Mouse (Mus musculus) lung, postnatal 0 days (tissue): ENCODE results near the gene Rbpj. TPM values are rescaled to one million over a fixed set of nuclear protein-coding genes. Genes with fewer than 3 reads are reported as not detected.

Experiments used
- ATAC-seq: fragments of 200-750 bp; cut with Nextera tagmentation; 2 replicates; pipeline ENCODE4 v1.8.0; 2017; ENCODE audit warnings: moderate library complexity
- DNase-seq: peaks from one replicate; pipeline ENCODE4 v3.0.0-alpha.2; 2016; ENCODE audit warnings: low spot score
- H3K27ac ChIP-seq: fragments of 300-500 bp; sonication (generic); 2 replicates; pipeline ENCODE4 v1.5.1; 2014; ENCODE audit warnings: antibody characterized with exemption, mild to moderate bottlenecking, low read length, mixed read lengths
- H3K27me3 ChIP-seq: fragments of 300-500 bp; sonication (generic); replicated peaks from 2 replicates; pipeline ENCODE4 v1.6.1; 2014; ENCODE audit warnings: low read length, mixed read lengths; ENCODE audit not compliant: insufficient read depth
- H3K36me3 ChIP-seq: fragments of 300-500 bp; sonication (generic); 2 replicates; pipeline ENCODE4 v1.6.1; 2014; ENCODE audit warnings: low read length, mixed read lengths; ENCODE audit not compliant: insufficient read depth
- H3K4me1 ChIP-seq: fragments of 300-500 bp; sonication (generic); 2 replicates; pipeline ENCODE4 v1.6.1; 2014; ENCODE audit warnings: antibody characterized with exemption, low read depth, low read length, mixed read lengths; ENCODE audit not compliant: insufficient read depth
- H3K4me2 ChIP-seq: fragments of 300-500 bp; sonication (generic); replicated peaks from 2 replicates; pipeline ENCODE4 v1.6.1; 2014; ENCODE audit warnings: low read depth, mild to moderate bottlenecking, low read length, moderate library complexity, mixed read lengths
- H3K4me3 ChIP-seq: fragments of 300-500 bp; sonication (generic); 2 replicates; pipeline ENCODE4 v1.5.1; 2014; ENCODE audit warnings: low read depth, low read length
- H3K9ac ChIP-seq: fragments of 300-500 bp; sonication (generic); replicated peaks from 2 replicates; pipeline ENCODE4 v1.6.1; 2014; ENCODE audit warnings: low read depth, mild to moderate bottlenecking
- H3K9me3 ChIP-seq: fragments of 300-500 bp; sonication (generic); 2 replicates; pipeline ENCODE4 v1.6.1; 2016; ENCODE audit warnings: low read length, mixed read lengths
- CTCF ChIP-seq: IDR thresholded peaks from 2 replicates; pipeline ENCODE4 v1.5.1; 2016; ENCODE audit warnings: antibody characterized with exemption, mild to moderate bottlenecking
- EP300 ChIP-seq: IDR thresholded peaks from 2 replicates; pipeline ENCODE4 v1.6.1; 2016; ENCODE audit warnings: antibody characterized with exemption, mild to moderate bottlenecking, control low read depth
- WGBS: fragments of 180-500 bp; shearing (Covaris S2); extraction: QIAGEN DNeasy Blood & Tissue Kit; methylation state at CpG from one replicate; pipeline ENCODE4 v1.1.7; 2014; 5-methylcytosine and 5-hydroxymethylcytosine counted together
- polyA plus RNA-seq: library from polyadenylated mRNA; unstranded; fragments of >200 nt; fragmentation: Nextera tagmentation; extraction: Ambion mirVana; gene quantifications from 2 replicates; pipeline ENCODE4 v1.2.1, GENCODE M21; 2015

The Rbpj gene
- polyA plus RNA-seq, 1 experiment from 2014 or later, result 22.7 TPM

DNA sequence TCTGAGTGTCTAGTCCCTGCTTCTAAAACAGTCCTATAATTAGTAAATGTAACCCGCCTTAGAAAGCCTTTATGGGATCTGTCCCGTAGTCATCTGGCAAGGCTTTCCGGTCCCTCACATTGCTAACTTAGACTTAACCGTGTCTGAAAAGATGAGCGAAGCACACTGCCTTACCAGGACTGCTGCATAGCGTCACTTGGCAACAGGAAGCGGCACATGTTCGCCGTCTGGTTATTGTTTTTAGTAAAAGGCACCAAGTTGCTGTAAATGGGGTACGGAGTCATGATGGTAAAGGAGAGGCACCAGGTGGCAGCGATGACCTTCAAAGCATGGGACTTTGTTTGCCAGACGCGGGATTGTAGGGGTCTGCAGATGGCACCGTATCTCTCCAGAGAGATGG lies 236.7 kb downstream of the Rbpj start:
- H3K4me1 ChIP-seq, result no peaks in the 10 kb centered on the region
- no peaks in the 10 kb centered on the region for H3K9me3 ChIP-seq
- no peaks in the 10 kb centered on the region for H3K27me3 ChIP-seq
- ATAC-seq (no peak), DNase-seq (no peak)
- H3K4me2 ChIP-seq, result no peak overlapping the region
- no peak overlapping the region for H3K9ac ChIP-seq
- TF ChIP-seq CTCF, result no peak; the same call in 1 of the 2 replicates
- TF ChIP-seq EP300, result no peak
- no peak overlapping the region for H3K27ac ChIP-seq
- 86% methylated on average over 14 of the region's 14 CpGs for WGBS
- no peak overlapping the region for H3K4me3 ChIP-seq
- no peaks in the 10 kb centered on the region for H3K36me3 ChIP-seq

Other genes starting within 250 kb of the Rbpj start
- gene Smim20, start 199.1 kb upstream of the Rbpj start, polyA plus RNA-seq, result 85.6 and 88.2 TPM in 2 replicates
- gene Cckar, start 241.6 kb downstream of the Rbpj start, polyA plus RNA-seq, result 25.2 and 26.0 TPM in 2 replicates